Mouse (Mus musculus) midbrain, postnatal 0 days (tissue): ENCODE results near the gene Plaur. TPM values are rescaled to one million over a fixed set of nuclear protein-coding genes. Genes with fewer than 3 reads are reported as not detected.

Experiments
- ATAC-seq: fragments of 200-750 bp; cut with Nextera tagmentation; 2 replicates; pipeline ENCODE4 v1.8.0; 2017; ENCODE audit warnings: moderate number of reproducible peaks, mild to moderate bottlenecking, moderate TSS enrichment, moderate library complexity; ENCODE audit not compliant: low FRiP score
- DNase-seq: peaks from one replicate; pipeline ENCODE4 v3.0.0-alpha.2; 2015; ENCODE audit warnings: low spot score
- H3K27ac ChIP-seq: fragments of 300-500 bp; sonication (generic); 2 replicates; pipeline ENCODE4 v1.5.1; 2014; ENCODE audit warnings: low read depth, mild to moderate bottlenecking, low read length, mixed read lengths
- H3K27me3 ChIP-seq: fragments of 300-500 bp; sonication (generic); 2 replicates; pipeline ENCODE4 v1.6.1; 2014; ENCODE audit warnings: low read length, control low read depth, mixed read lengths; ENCODE audit not compliant: insufficient read depth
- H3K36me3 ChIP-seq: fragments of 300-500 bp; sonication (generic); 2 replicates; pipeline ENCODE4 v1.6.1; 2014; ENCODE audit warnings: low read length, control low read depth, mixed read lengths; ENCODE audit not compliant: insufficient read depth
- H3K4me1 ChIP-seq: fragments of 300-500 bp; sonication (generic); 2 replicates; pipeline ENCODE4 v1.6.1; 2014; ENCODE audit warnings: mild to moderate bottlenecking, control low read depth, antibody characterized with exemption, low read length, mixed read lengths; ENCODE audit not compliant: insufficient read depth
- H3K4me2 ChIP-seq: fragments of 300-500 bp; sonication (generic); 2 replicates; pipeline ENCODE4 v1.6.1; 2014; ENCODE audit warnings: low read depth, mild to moderate bottlenecking, low read length, mixed read lengths; ENCODE audit not compliant: poor library complexity, severe bottlenecking
- H3K4me3 ChIP-seq: fragments of 300-500 bp; sonication (generic); 2 replicates; pipeline ENCODE4 v1.5.1; 2014; ENCODE audit warnings: low read depth, mild to moderate bottlenecking, low read length, moderate library complexity
- H3K9ac ChIP-seq: fragments of 300-500 bp; sonication (generic); replicated peaks from 2 replicates; pipeline ENCODE4 v1.6.1; 2014; ENCODE audit warnings: mild to moderate bottlenecking, low read length, moderate library complexity, mixed read lengths; ENCODE audit not compliant: poor library complexity, severe bottlenecking
- H3K9me3 ChIP-seq: fragments of 300-500 bp; sonication (generic); 2 replicates; pipeline ENCODE4 v1.6.1; 2016; ENCODE audit warnings: low read length, control low read depth
- CTCF ChIP-seq: IDR thresholded peaks from 2 replicates; pipeline ENCODE4 v1.5.1; 2016; ENCODE audit warnings: antibody characterized with exemption, mild to moderate bottlenecking
- WGBS: fragments of 180-500 bp; shearing (Covaris S2); extraction: QIAGEN DNeasy Blood & Tissue Kit; methylation state at CpG from one replicate; pipeline ENCODE4 v1.1.7; 2014; 5-methylcytosine and 5-hydroxymethylcytosine counted together
- polyA plus RNA-seq: library from polyadenylated mRNA; unstranded; fragments of >200 nt; fragmentation: Nextera tagmentation; extraction: Ambion mirVana; gene quantifications from 2 replicates; pipeline ENCODE4 v1.2.1, GENCODE M21; 2015
- total RNA-seq: library from RNA; depleted of rRNA; stranded (reverse); fragments of >200 nt; gene quantifications from 2 replicates; pipeline ENCODE4 v1.2.3, GENCODE M21; 2014

The Plaur gene
- total and polyA plus RNA-seq, 2 experiments from 2014 or later = 1.1 to 3.7 TPM

- H3K27me3 ChIP-seq = no peaks in the 10 kb centered on the region
- H3K4me3 ChIP-seq = no peak overlapping the region
- no peaks in the 10 kb centered on the region for H3K4me1 ChIP-seq
- DNase-seq = peak; percentile 42
- H3K36me3 ChIP-seq = no peaks in the 10 kb centered on the region
- H3K9ac ChIP-seq = no peak overlapping the region
- no peak overlapping the region for H3K27ac ChIP-seq
- no peaks in the 10 kb centered on the region for H3K9me3 ChIP-seq
- WGBS = 66% methylated on average over 6 of the region's 6 CpGs
- ATAC-seq = no peak
- no peak for TF ChIP-seq CTCF
- no peak overlapping the region for H3K4me2 ChIP-seq
Observed at GRCm38 (mm10) chr7:24472442-24472841, 10.2 kb downstream of the Plaur start.

- ATAC-seq (no peak), DNase-seq (peak; percentile 10)
- no peak overlapping the region for H3K9ac ChIP-seq
- 72% methylated on average over 7 of the region's 7 CpGs for WGBS
- H3K27ac ChIP-seq = no peak overlapping the region
- H3K4me1 ChIP-seq = no peaks in the 10 kb centered on the region
- peak; percentile 75 for TF ChIP-seq CTCF
- H3K4me2 ChIP-seq = no peak overlapping the region
- H3K36me3 ChIP-seq = no peaks in the 10 kb centered on the region
- H3K4me3 ChIP-seq = no peak overlapping the region
- no peaks in the 10 kb centered on the region for H3K27me3 ChIP-seq
- no peaks in the 10 kb centered on the region for H3K9me3 ChIP-seq
Observed at GRCm38 (mm10) chr7:24472937-24473336, 10.7 kb downstream of the Plaur start.

- no peak overlapping the region for H3K4me2 ChIP-seq
- H3K9ac ChIP-seq = no peak overlapping the region
- H3K36me3 ChIP-seq = no peaks in the 10 kb centered on the region
- H3K27ac ChIP-seq = no peak overlapping the region
- no peaks in the 10 kb centered on the region for H3K27me3 ChIP-seq
- DNase-seq (peak; percentile 64), ATAC-seq (no peak)
- no peaks in the 10 kb centered on the region for H3K9me3 ChIP-seq
- WGBS = 40% methylated on average over 10 of the region's 10 CpGs
- no peak overlapping the region for H3K4me3 ChIP-seq
- no peaks in the 10 kb centered on the region for H3K4me1 ChIP-seq
- peak; percentile 89 for TF ChIP-seq CTCF
Observed at GRCm38 (mm10) chr7:24473913-24474529, 11.7 kb downstream of the Plaur start.

- Histone ChIP-seq H3K4me3 (no peak overlapping the region), H3K9ac (no peak overlapping the region), H3K4me2 (peak overlapping the region; percentile 9; the same call in 1 of the 2 replicates), H3K9me3 (no peaks in the 10 kb centered on the region), H3K36me3 (no peaks in the 10 kb centered on the region), H3K27ac (no peak overlapping the region), H3K27me3 (no peaks in the 10 kb centered on the region), H3K4me1 (no peaks in the 10 kb centered on the region)
- ATAC-seq = no peak
- TF ChIP-seq CTCF = peak; percentile 46
- peak; percentile 42 for DNase-seq
- 36% methylated on average over 21 of the region's 21 CpGs for WGBS
Observed at GRCm38 (mm10) chr7:24474811-24475506, 12.7 kb downstream of the Plaur start.

- Histone ChIP-seq H3K4me3 (no peak overlapping the region), H3K4me2 (no peak overlapping the region), H3K27me3 (no peaks in the 10 kb centered on the region), H3K36me3 (no peaks in the 10 kb centered on the region), H3K9me3 (no peaks in the 10 kb centered on the region), H3K9ac (no peak overlapping the region), H3K4me1 (no peaks in the 10 kb centered on the region; the same call in 1 of the 2 replicates), H3K27ac (no peak overlapping the region)
- no peak for ATAC-seq
- TF ChIP-seq CTCF = no peak
- 78% methylated on average over 8 of the region's 8 CpGs for WGBS
- no peak for DNase-seq
Observed at GRCm38 (mm10) chr7:24476338-24476737, 14.1 kb downstream of the Plaur start.

GRCm38 (mm10) chr7:24476856-24477255, 14.6 kb downstream of the Plaur start:
- no peak for TF ChIP-seq CTCF
- no peaks in the 10 kb centered on the region for H3K36me3 ChIP-seq
- WGBS = 83% methylated on average over 7 of the region's 7 CpGs
- ATAC-seq (no peak), DNase-seq (no peak)
- no peaks in the 10 kb centered on the region for H3K9me3 ChIP-seq
- no peak overlapping the region for H3K4me2 ChIP-seq
- no peak overlapping the region for H3K4me3 ChIP-seq
- no peak overlapping the region for H3K27ac ChIP-seq
- no peaks in the 10 kb centered on the region for H3K27me3 ChIP-seq
- no peak overlapping the region for H3K9ac ChIP-seq
- H3K4me1 ChIP-seq = no peaks in the 10 kb centered on the region; the same call in 1 of the 2 replicates
